Mouse (Mus musculus) C2C12 (cell line): ENCODE data around the gene Gm21985. TPM values are rescaled to one million over a fixed set of nuclear protein-coding genes. Genes with fewer than 3 reads are reported as not detected.

Source experiments
- H3K27me3 ChIP-seq: one replicate; pipeline ENCODE4 v1.6.1; 2011; ENCODE audit not compliant: control insufficient read depth, insufficient read depth, insufficient read length
- H3K36me3 ChIP-seq: one replicate; pipeline ENCODE4 v1.6.1; 2011; ENCODE audit not compliant: control insufficient read depth, insufficient read depth
- H3K4me3 ChIP-seq: one replicate; pipeline ENCODE4 v1.5.1; 2011; ENCODE audit warnings: mild to moderate bottlenecking, control low read depth; ENCODE audit not compliant: poor library complexity, insufficient read depth, severe bottlenecking
- H3K79me2 ChIP-seq: one replicate; pipeline ENCODE4 v1.6.1; 2011; ENCODE audit not compliant: control insufficient read depth, insufficient read depth
- H3K79me3 ChIP-seq: one replicate; pipeline ENCODE4 v1.6.1; 2011; ENCODE audit warnings: low read depth, control low read depth
- H3ac ChIP-seq: one replicate; pipeline ENCODE3; 2011; ENCODE audit warnings: low read depth; ENCODE audit not compliant: control insufficient read depth, insufficient read length
- CEBPB ChIP-seq: IDR thresholded peaks from one replicate; pipeline ENCODE4 v1.6.1; 2011; ENCODE audit warnings: low read depth, mild to moderate bottlenecking, control low read depth, moderate library complexity
- CTCF ChIP-seq: IDR thresholded peaks from one replicate; pipeline ENCODE4 v1.5.1; 2011; ENCODE audit not compliant: control insufficient read depth, insufficient read depth, insufficient read length
- FOSL1 ChIP-seq: IDR thresholded peaks from one replicate; pipeline ENCODE4 v1.8.0; 2011; ENCODE audit warnings: mild to moderate bottlenecking, low read length; ENCODE audit not compliant: poor library complexity, insufficient read depth, severe bottlenecking
- MAX ChIP-seq: IDR thresholded peaks from one replicate; pipeline ENCODE4 v1.6.1; 2011; ENCODE audit warnings: mild to moderate bottlenecking, control low read depth
- MYOD1 ChIP-seq: IDR thresholded peaks from one replicate; pipeline ENCODE4 v1.6.1; 2011; ENCODE audit warnings: low read depth; ENCODE audit not compliant: control insufficient read depth, insufficient read length
- MYOG ChIP-seq: IDR thresholded peaks from one replicate; pipeline ENCODE4 v1.6.1; 2011; ENCODE audit not compliant: control insufficient read depth, insufficient read length; ENCODE audit errors: extremely low read depth
- USF1 ChIP-seq: IDR thresholded peaks from one replicate; pipeline ENCODE4 v1.6.1; 2011; ENCODE audit warnings: low read depth, mild to moderate bottlenecking, control low read depth, moderate library complexity
- polyA plus RNA-seq: library from polyadenylated mRNA; unstranded; fragments of >200 nt; fragmentation: generic; extraction: Trizol; gene quantifications from one replicate; pipeline ENCODE4 v1.2.1, GENCODE M21; 2012; ENCODE audit warnings: missing spikeins

The Gm21985 gene
- polyA plus RNA-seq, 1 experiment, result not detected

DNA sequence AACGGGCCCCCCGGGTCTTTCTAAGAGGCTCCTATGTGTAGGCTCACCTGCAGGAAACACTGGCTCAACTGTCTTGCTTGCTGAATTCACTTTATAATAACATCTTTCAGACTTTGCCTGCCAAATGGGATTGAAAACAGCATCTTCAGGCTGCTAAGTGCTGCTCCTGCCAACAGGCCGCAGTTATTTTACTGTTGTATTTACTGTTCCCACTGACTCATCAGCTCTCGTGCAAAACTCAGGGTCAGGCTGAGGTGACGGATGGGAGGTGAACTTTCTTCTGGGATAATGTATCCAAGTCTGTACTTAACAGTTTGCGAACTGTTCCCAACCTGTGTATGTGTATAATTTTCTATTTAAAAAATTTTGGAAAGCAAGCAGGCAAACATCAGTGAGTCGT lies 52.8 kb downstream of the Gm21985 start:
- Histone ChIP-seq H3K79me2 (no peaks in the 10 kb centered on the region), H3K4me3 (no peak overlapping the region), H3ac (no peak overlapping the region), H3K79me3 (no peaks in the 10 kb centered on the region), H3K36me3 (no peaks in the 10 kb centered on the region), H3K27me3 (no peaks in the 10 kb centered on the region)
- TF ChIP-seq CTCF (no peak), FOSL1 (no peak), MYOD1 (no peak), USF1 (no peak), CEBPB (no peak), MYOG (no peak)

DNA sequence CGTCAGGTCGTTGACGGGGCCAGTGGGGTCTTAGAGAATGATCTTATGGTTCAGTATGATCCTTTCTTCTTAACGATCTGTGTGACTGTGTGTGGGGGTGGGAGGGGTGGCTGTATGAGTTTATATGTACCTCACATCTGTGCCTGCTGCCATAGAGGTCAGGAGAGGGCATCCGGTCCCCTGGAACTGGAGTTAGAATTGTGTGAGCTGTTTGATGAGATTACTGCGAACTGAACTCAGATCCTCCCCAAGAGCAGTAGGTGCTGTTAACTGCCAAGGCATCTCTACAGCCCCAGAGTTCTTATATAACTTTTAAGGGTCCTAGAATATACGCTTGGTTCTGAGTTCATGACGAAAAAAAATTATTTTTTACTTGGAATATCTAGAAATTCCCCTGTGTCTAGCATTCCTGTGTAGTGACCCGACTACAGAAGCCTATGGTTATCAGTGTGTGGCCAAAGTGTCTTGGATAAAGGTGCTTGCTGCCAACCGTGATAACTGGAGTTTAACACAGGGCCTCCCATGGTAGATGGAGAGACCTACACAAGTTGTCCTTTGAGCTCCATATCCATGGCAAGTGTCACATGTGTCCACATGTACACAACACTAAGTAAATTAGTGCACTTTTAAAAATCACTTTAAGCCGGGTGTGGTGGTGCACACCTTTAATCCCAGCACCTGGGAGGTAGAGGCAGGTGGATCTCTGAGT lies 62.1 kb downstream of the Gm21985 start:
- Histone ChIP-seq H3K36me3 (no peaks in the 10 kb centered on the region), H3K79me2 (no peaks in the 10 kb centered on the region), H3ac (no peak overlapping the region), H3K79me3 (no peaks in the 10 kb centered on the region), H3K4me3 (no peak overlapping the region), H3K27me3 (no peaks in the 10 kb centered on the region)
- TF ChIP-seq USF1, result no peak
- TF ChIP-seq CTCF, result no peak
- no peak for TF ChIP-seq FOSL1
- TF ChIP-seq MYOD1, result no peak
- no peak for TF ChIP-seq CEBPB
- TF ChIP-seq MYOG, result no peak
- no peak for TF ChIP-seq MAX

- TF ChIP-seq MAX (no peak), MYOG (no peak), MYOD1 (no peak), USF1 (no peak), CEBPB (no peak), FOSL1 (no peak), CTCF (no peak)
- H3K79me2 ChIP-seq, result no peaks in the 10 kb centered on the region
Observed at GRCm38 (mm10) chr2:112332051-112332898, 66.2 kb downstream of the Gm21985 start.

GRCm38 (mm10) chr2:112337211-112337610 lies 71.1 kb downstream of the Gm21985 start:
- TF ChIP-seq MYOD1 (no peak), MYOG (no peak), FOSL1 (no peak), MAX (no peak), CTCF (no peak), CEBPB (no peak), USF1 (no peak)
- Histone ChIP-seq H3ac (no peak overlapping the region), H3K27me3 (no peaks in the 10 kb centered on the region), H3K4me3 (no peak overlapping the region), H3K79me3 (no peaks in the 10 kb centered on the region), H3K36me3 (peaks cover 21% of the 10 kb centered on the region), H3K79me2 (no peaks in the 10 kb centered on the region)

More at GRCm38 (mm10) chr2:112332051-112332898, 66.2 kb downstream of the Gm21985 start:
- no peaks in the 10 kb centered on the region for H3K27me3 ChIP-seq
- H3K79me3 ChIP-seq, result no peaks in the 10 kb centered on the region
- H3K4me3 ChIP-seq, result no peak overlapping the region
- H3ac ChIP-seq, result no peak overlapping the region
- peaks cover 11% of the 10 kb centered on the region for H3K36me3 ChIP-seq

DNA sequence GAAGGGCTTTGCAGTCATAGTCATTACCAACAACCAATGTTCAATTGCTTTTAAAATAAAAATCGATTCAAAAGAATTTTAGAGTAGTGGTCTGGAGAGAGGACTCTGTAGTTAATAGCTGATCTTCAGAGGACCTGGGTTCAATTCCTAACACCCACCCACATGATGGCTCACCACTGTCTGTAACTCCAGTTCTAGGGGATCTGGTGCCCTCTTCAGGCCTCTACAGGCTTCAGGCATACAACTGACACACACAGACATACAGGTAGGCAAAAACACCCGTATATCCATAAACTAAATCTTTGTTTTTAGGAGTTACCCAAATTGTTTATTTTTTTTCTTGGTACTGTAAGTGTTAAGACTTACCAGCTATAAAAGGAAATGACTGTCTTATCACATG lies 73.6 kb downstream of the Gm21985 start:
- Histone ChIP-seq H3K79me3 (no peaks in the 10 kb centered on the region), H3ac (no peak overlapping the region), H3K36me3 (peaks cover 20% of the 10 kb centered on the region), H3K79me2 (no peaks in the 10 kb centered on the region), H3K4me3 (no peak overlapping the region), H3K27me3 (no peaks in the 10 kb centered on the region)
- TF ChIP-seq FOSL1 (no peak), MYOG (no peak), USF1 (no peak), MYOD1 (no peak), CEBPB (no peak), MAX (no peak), CTCF (no peak)
